Mouse (Mus musculus) MEL (cell line): ENCODE measurements at regions not wholly inside any gene's neighbourhood (a gene's known extent, or its start where the extent isn't known, plus 50 kb on each side); places are given as distances from the start of the nearest gene placed in this dataset.

ENCODE experiments used
- DNase-seq: peaks from one replicate; pipeline ENCODE4 v3.0.0; 2011; ENCODE audit warnings: low read depth, low spot score
- H3K27ac ChIP-seq: 2 replicates; pipeline ENCODE4 v1.5.1; 2012; ENCODE audit warnings: low read depth, mild to moderate bottlenecking, control low read depth, low read length, moderate library complexity; ENCODE audit not compliant: control insufficient read depth
- H3K27me3 ChIP-seq, 2 experiments: fragments of 150-350 bp in 1 of 2; sonication (generic) in 1 of 2; 2 replicates each; pipeline ENCODE4 v1.6.1; 2012; ENCODE audit warnings: low read length in 2 of 2, mild to moderate bottlenecking in 2 of 2, improper control_type of control experiment in 1 of 2, moderate library complexity in 1 of 2; ENCODE audit not compliant: insufficient read depth in 2 of 2, control insufficient read depth in 1 of 2
- H3K36me3 ChIP-seq, 2 experiments: 2 replicates each; pipeline ENCODE4 v1.6.1; 2012 to 2014; ENCODE audit warnings: low read length in 2 of 2, improper control_type of control experiment in 1 of 2, inconsistent platforms in 1 of 2, mild to moderate bottlenecking in 1 of 2; ENCODE audit not compliant: insufficient read depth in 2 of 2, control insufficient read depth in 1 of 2
- H3K4me1 ChIP-seq, 2 experiments: fragments of 150-350 bp in 1 of 2; sonication (generic) in 1 of 2; 2 replicates each; pipeline ENCODE4 v1.6.1; 2012; ENCODE audit warnings: low read length in 2 of 2, improper control_type of control experiment in 1 of 2, mild to moderate bottlenecking in 1 of 2; ENCODE audit not compliant: insufficient read depth in 2 of 2, control insufficient read depth in 1 of 2
- H3K4me3 ChIP-seq, 2 experiments: fragments of 150-350 bp in 1 of 2; sonication (generic) in 1 of 2; 2 replicates each; pipeline ENCODE4 v1.5.1; 2012; ENCODE audit warnings: low read depth in 2 of 2, low read length in 2 of 2, mild to moderate bottlenecking in 2 of 2, moderate library complexity in 2 of 2, control low read depth in 1 of 2, improper control_type of control experiment in 1 of 2; ENCODE audit not compliant: control insufficient read depth in 1 of 2, insufficient read depth in 1 of 2
- H3K79me2 ChIP-seq: 2 replicates; pipeline ENCODE4 v1.6.1; 2012; ENCODE audit warnings: mild to moderate bottlenecking, low read length, moderate library complexity; ENCODE audit not compliant: control insufficient read depth, poor library complexity, insufficient read depth
- H3K9ac ChIP-seq: 2 replicates; pipeline ENCODE4 v1.6.1; 2012; ENCODE audit warnings: low read depth, mild to moderate bottlenecking, control low read depth, low read length, moderate library complexity; ENCODE audit not compliant: control insufficient read depth, poor library complexity, severe bottlenecking
- H3K9me3 ChIP-seq: fragments of 150-350 bp; sonication (generic); replicated peaks from 2 replicates; pipeline ENCODE4 v1.6.1; 2012; ENCODE audit warnings: mild to moderate bottlenecking, low read length, improper control_type of control experiment, moderate library complexity; ENCODE audit not compliant: insufficient read depth
- BHLHE40 ChIP-seq: IDR thresholded peaks from 2 replicates; pipeline ENCODE4 v1.6.1; 2012; ENCODE audit warnings: low read depth, mild to moderate bottlenecking, inconsistent platforms, low read length, improper control_type of control experiment, borderline replicate concordance
- CHD1 ChIP-seq: IDR thresholded peaks from 2 replicates; pipeline ENCODE4 v1.6.1; 2012; ENCODE audit warnings: low read depth, mild to moderate bottlenecking, inconsistent platforms, low read length, improper control_type of control experiment
- CHD2 ChIP-seq: IDR thresholded peaks from 2 replicates; pipeline ENCODE4 v1.6.1; 2011; ENCODE audit warnings: low read length, improper control_type of control experiment
- ELF1 ChIP-seq: IDR thresholded peaks from 2 replicates; pipeline ENCODE4 v1.6.1; 2014; ENCODE audit warnings: low read depth, mild to moderate bottlenecking, inconsistent platforms, low read length, improper control_type of control experiment, moderate library complexity
- ETS1 ChIP-seq: IDR thresholded peaks from 2 replicates; pipeline ENCODE4 v1.6.1; 2012; ENCODE audit warnings: low read depth, mild to moderate bottlenecking, inconsistent platforms, low read length, improper control_type of control experiment, moderate library complexity
- GABPA ChIP-seq: IDR thresholded peaks from 2 replicates; pipeline ENCODE4 v1.6.1; 2012; ENCODE audit warnings: low read depth, mild to moderate bottlenecking, inconsistent platforms, low read length, improper control_type of control experiment, moderate library complexity
- GATA1 ChIP-seq: IDR thresholded peaks from 2 replicates; pipeline ENCODE4 v1.6.1; 2011; ENCODE audit warnings: low read depth, low read length, improper control_type of control experiment
- JUND ChIP-seq: IDR thresholded peaks from 2 replicates; pipeline ENCODE4 v1.6.1; 2011; ENCODE audit warnings: low read depth, mild to moderate bottlenecking, improper control_type of control experiment, low read length
- MAFK ChIP-seq: IDR thresholded peaks from 2 replicates; pipeline ENCODE4 v1.6.1; 2011; ENCODE audit warnings: low read depth, mild to moderate bottlenecking, low read length, improper control_type of control experiment, borderline replicate concordance
- MAX ChIP-seq: IDR thresholded peaks from 2 replicates; pipeline ENCODE4 v1.6.1; 2011; ENCODE audit warnings: low read length, improper control_type of control experiment
- MAZ ChIP-seq: IDR thresholded peaks from 2 replicates; pipeline ENCODE4 v1.6.1; 2012; ENCODE audit warnings: low read depth, mild to moderate bottlenecking, inconsistent platforms, low read length, improper control_type of control experiment
- MYB ChIP-seq: IDR thresholded peaks from 2 replicates; pipeline ENCODE4 v1.6.1; 2011; ENCODE audit warnings: mild to moderate bottlenecking, low read depth, low read length, improper control_type of control experiment
- NELFE ChIP-seq: IDR thresholded peaks from 2 replicates; pipeline ENCODE4 v1.6.1; 2011; ENCODE audit warnings: low read depth, low read length, improper control_type of control experiment
- POLR2AphosphoS5 ChIP-seq: IDR thresholded peaks from 2 replicates; pipeline ENCODE4 v1.6.1; 2012; ENCODE audit warnings: low read depth, borderline replicate concordance, mild to moderate bottlenecking, inconsistent platforms, low read length, moderate library complexity, mixed read lengths
- RAD21 ChIP-seq: IDR thresholded peaks from 2 replicates; pipeline ENCODE4 v1.6.1; 2011; ENCODE audit warnings: mild to moderate bottlenecking, low read depth, low read length, improper control_type of control experiment
- SIN3A ChIP-seq: IDR thresholded peaks from 2 replicates; pipeline ENCODE4 v1.6.1; 2012; ENCODE audit warnings: low read length, improper control_type of control experiment, inconsistent platforms
- TAL1 ChIP-seq: IDR thresholded peaks from 2 replicates; pipeline ENCODE4 v1.6.1; 2012; ENCODE audit warnings: mild to moderate bottlenecking, inconsistent platforms, low read length, moderate library complexity, mixed read lengths
- TBP ChIP-seq: IDR thresholded peaks from 2 replicates; pipeline ENCODE4 v1.8.0; 2011; ENCODE audit warnings: low read depth, low read length, improper control_type of control experiment
- TCF12 ChIP-seq: IDR thresholded peaks from 2 replicates; pipeline ENCODE4 v1.6.1; 2014; ENCODE audit warnings: low read depth, mild to moderate bottlenecking, inconsistent platforms, low read length, improper control_type of control experiment, moderate library complexity
- UBTF ChIP-seq: IDR thresholded peaks from 2 replicates; pipeline ENCODE4 v1.6.1; 2012; ENCODE audit warnings: low read depth, mild to moderate bottlenecking, inconsistent platforms, low read length, improper control_type of control experiment, moderate library complexity, borderline replicate concordance; ENCODE audit not compliant: insufficient read depth
- USF1 ChIP-seq: IDR thresholded peaks from 2 replicates; pipeline ENCODE4 v1.6.1; 2014; ENCODE audit warnings: low read depth, mild to moderate bottlenecking, inconsistent platforms, low read length, improper control_type of control experiment, moderate library complexity
- ZMIZ1 ChIP-seq: IDR thresholded peaks from 2 replicates; pipeline ENCODE4 v1.6.1; 2012; ENCODE audit warnings: low read depth, mild to moderate bottlenecking, inconsistent platforms, low read length, improper control_type of control experiment, moderate library complexity

- Histone ChIP-seq H3K4me3 (no peak overlapping the region), H3K4me1 (no peaks in the 10 kb centered on the region), H3K9ac (no peak overlapping the region), H3K9me3 (no peaks in the 10 kb centered on the region), H3K27ac (no peak overlapping the region), H3K27me3 (no peaks in the 10 kb centered on the region), H3K79me2 (no peaks in the 10 kb centered on the region), H3K36me3 (no peaks in the 10 kb centered on the region)
- no peak for DNase-seq
- no peak for TF ChIP-seq SIN3A
- TF ChIP-seq MYB: no peak
- no peak for TF ChIP-seq GABPA
Observed at GRCm38 (mm10) chr9:115382824-115383475, 72.7 kb upstream of the Stt3b start.

GRCm38 (mm10) chr9:115383935-115384334 lies 73.7 kb upstream of the Stt3b start:
- H3K9me3 ChIP-seq: no peaks in the 10 kb centered on the region
- no peaks in the 10 kb centered on the region for H3K27me3 ChIP-seq
- no peaks in the 10 kb centered on the region for H3K79me2 ChIP-seq
- no peak overlapping the region for H3K27ac ChIP-seq
- H3K9ac ChIP-seq: no peak overlapping the region
- H3K4me3 ChIP-seq: no peak overlapping the region
- TF ChIP-seq ZMIZ1: no peak
- TF ChIP-seq CHD1: no peak
- no peak for TF ChIP-seq POLR2AphosphoS5
- no peak for TF ChIP-seq TBP
- no peak for TF ChIP-seq RAD21
- no peak for TF ChIP-seq ETS1
- no peak for TF ChIP-seq CHD2
- TF ChIP-seq NELFE: no peak
- TF ChIP-seq TAL1: no peak
- no peak for TF ChIP-seq MAZ
- TF ChIP-seq MAFK: no peak
- no peak for TF ChIP-seq BHLHE40
- no peak for TF ChIP-seq ELF1
- no peak for TF ChIP-seq MAX
- TF ChIP-seq UBTF: no peak
- no peak for TF ChIP-seq JUND
- TF ChIP-seq USF1: no peak
- TF ChIP-seq GATA1: no peak
- no peak for TF ChIP-seq TCF12
- DNase-seq: no peak
- H3K4me1 ChIP-seq: no peaks in the 10 kb centered on the region
- no peaks in the 10 kb centered on the region for H3K36me3 ChIP-seq
